Mouse (Mus musculus) 3134 (cell line): ENCODE measurements around the gene Lrig2.

Experiments used
- DNase-seq: peaks from one replicate; pipeline ENCODE4 v3.0.0-alpha.2; 2011; ENCODE audit warnings: low spot score; ENCODE audit not compliant: insufficient read length; ENCODE audit errors: extremely low read depth

Lrig2 gene

DNA sequence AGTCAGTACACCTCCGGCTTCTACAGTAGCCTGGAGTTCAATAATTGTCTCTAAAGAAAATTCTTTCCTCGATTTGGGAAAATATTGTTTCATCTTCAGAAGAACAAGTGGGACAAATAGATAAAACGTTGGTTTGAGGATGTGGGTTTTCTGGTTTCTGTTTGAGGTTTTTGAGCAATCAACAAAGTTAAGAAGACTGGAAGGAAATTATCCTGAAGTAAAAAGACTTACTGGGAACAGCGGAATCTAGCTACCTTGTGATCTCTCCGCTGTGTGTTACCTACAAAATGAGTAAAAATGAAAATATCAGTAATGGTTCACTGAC, 668 bp upstream of the Lrig2 start:
- no peak for DNase-seq

GRCm38 (mm10) chr3:104510771-104511429, 818 bp downstream of the Lrig2 start:
- no peak for DNase-seq

DNA sequence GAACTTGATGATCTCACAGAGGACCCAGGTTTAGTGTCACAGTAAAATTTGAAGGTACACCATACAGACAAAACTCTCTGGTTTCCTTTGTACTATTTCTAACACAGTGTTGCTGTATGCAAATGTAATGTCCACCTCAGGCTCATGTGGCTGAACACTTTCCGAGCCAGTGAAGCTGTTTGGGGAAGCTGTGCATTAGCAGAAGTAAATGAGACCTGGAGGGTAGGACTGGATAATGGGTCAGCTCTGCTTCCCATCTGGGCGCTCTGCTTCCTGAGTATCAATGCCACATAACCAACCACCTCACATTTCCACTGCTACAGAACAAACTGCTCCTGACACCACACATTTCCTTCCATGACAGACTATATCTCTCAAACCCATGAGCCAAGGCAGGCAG, 10.1 kb downstream of the Lrig2 start:
- no peak for DNase-seq

- no peak for DNase-seq
Measured at GRCm38 (mm10) chr3:104500881-104501280, 10.8 kb downstream of the Lrig2 start.

GRCm38 (mm10) chr3:104496176-104496575, 15.5 kb downstream of the Lrig2 start:
- DNase-seq = no peak

DNA sequence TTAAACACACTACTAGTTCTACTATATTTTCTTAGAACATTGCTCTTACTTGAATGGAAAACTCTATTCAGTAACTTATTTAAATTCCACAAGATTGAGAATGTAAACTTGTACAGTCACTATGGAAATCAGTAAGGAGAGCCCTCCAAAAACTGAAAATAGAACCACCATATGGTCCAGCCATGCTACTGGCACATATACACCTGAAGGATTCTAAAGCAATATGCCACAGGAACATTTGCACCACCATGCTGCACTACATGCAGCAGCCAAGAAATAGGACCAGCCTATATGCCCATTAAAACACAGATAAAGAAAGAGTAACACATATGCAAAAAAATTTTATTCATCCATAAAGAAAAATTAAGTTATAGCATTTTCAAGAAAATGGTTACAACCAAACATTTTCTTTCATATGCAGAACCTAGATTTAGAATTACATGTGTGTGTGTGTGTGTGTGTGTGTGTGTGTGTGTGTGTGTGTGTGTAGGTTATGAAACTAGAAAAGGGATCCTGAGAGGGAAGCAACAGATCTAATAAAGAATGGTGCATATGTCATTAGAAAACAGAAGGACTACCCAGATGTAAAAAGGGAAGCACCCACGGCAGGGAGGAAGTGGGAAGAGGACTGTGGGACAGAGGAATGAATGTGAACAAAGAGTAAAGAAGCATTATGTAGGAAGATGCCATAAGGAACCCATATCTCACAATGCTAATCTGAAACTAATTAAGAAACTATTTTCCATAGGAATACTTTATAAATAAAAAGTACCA, 30.6 kb downstream of the Lrig2 start:
- DNase-seq = no peak

- no peak for DNase-seq
Measured at GRCm38 (mm10) chr3:104478056-104478455, 33.7 kb downstream of the Lrig2 start.

DNA sequence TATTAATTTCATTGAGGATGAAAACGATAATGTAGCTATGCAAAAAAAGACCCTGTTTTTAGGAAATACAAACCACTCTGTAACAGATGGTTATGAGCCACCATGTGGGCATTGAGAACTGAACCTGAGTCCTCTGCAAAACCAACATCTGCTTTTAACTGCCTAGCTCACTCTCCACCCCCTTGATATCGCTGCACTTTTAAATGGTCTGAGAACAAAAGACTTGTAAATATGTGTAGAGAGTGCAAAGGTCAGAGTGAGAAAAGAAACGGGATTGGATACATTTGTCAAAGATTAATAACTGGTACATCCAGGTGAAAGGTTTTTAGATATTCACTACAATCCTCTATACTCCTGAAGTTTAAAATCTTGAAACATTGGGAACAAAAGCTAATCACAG, 42.3 kb downstream of the Lrig2 start:
- DNase-seq = no peak

DNA sequence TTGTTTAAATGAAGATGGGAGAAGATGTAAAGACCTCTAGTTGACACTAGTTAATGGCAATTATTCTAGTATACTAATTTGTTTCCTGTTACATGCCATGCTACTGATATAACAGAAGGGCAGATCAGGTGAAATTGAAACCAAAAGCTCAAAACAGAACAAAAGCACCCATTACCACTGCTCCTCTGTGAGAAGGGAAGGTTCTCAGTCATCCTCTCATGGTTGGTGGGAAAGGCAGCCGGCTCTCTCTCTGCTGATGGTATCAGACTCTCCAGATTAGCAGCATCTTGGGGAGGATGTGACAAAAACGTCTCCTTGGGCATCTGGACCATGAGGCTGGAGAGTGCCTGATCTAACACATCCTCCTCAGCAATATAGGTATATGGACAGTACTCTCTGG, 50.5 kb downstream of the Lrig2 start:
- DNase-seq = no peak

- no peak for DNase-seq
Measured at GRCm38 (mm10) chr3:104458588-104458987, 53.1 kb downstream of the Lrig2 start.

GRCm38 (mm10) chr3:104455506-104456275, 56.0 kb downstream of the Lrig2 start:
- no peak for DNase-seq

- no peak for DNase-seq
Measured at GRCm38 (mm10) chr3:104447240-104447639, 64.5 kb downstream of the Lrig2 start.

- DNase-seq = no peak
Measured at GRCm38 (mm10) chr3:104446689-104447088, 65.0 kb downstream of the Lrig2 start.

DNA sequence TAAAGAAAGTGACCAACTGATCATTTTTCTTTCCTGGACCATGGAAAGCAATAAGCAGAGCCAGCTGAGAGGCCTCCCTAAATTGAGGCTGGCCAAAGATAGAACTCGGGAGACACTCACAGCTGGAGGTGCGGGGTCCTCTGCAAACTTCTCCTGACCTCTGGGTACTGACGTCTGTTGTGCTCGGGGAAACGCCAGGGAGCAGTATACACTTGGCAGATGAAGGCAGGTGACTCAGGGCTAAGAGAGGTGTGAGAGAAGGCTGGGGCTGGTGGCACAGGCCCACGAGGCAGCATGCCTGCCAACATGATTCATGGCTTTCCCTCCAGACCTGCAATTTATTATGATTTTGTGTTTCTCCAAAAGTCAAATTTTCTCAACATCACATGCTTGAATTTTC, 66.1 kb downstream of the Lrig2 start:
- peak; percentile 72 for DNase-seq

- no peak for DNase-seq
Measured at GRCm38 (mm10) chr3:104444946-104445460, 66.7 kb downstream of the Lrig2 start.

DNA sequence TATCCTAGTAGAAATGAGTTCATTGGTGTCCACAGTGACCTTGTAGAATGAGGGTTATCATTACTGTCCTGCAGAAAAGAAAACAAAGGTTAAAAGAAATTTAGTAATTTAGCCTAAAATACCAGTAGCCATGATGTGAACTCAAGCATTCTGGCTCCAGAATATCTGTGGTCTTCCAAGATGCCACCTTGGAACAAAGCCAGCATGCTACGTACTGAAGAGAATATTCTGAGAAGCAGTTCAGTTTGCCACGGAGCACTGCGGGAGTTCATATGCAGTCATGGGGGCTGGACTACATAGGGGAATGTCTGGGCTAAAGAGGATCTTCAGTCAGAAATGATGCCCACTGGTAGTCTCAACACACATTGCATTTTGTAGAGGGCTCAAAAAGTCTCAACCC, 67.6 kb downstream of the Lrig2 start:
- no peak for DNase-seq

DNA sequence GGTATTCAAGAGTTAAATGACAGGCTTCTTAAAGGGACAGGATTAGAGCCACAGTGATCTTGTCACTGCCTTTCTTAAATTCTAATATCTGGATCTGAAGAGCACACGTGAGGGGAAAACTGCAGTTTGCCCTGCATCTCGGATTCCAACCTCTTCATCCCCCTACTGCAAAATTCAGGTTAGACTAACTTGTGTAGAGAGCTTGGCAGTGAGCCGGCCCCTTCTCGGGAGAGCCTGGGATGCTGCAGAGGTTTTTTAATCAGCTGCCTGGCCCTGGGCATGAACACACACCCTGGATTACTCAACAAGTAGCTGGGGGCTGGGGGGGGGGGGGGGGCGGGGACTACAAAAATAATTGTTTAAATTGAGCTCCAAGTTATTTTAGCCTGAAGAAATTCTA, 69.4 kb downstream of the Lrig2 start:
- DNase-seq = no peak

DNA sequence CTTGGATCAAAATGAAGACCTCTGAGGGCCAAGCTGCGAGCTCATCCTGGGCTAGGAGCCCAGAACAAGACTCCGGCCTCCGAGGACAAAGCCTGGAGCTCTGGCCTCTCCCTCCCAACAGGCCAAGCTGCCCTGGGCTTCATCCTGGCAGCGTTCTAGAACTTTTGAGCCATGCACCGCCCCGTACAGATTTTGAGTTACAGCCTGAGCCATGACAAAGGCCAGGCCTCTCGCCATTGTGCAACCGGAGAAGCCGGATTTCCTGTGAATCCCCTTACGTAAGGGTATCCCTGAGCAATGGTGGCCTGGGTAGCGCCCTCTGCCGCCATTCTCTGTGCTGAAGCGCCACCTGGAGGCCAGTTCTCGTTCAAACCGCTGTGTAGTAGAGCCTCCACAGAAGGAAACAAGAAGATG, 69.8 kb downstream of the Lrig2 start:
- DNase-seq = peak; percentile 84

DNA sequence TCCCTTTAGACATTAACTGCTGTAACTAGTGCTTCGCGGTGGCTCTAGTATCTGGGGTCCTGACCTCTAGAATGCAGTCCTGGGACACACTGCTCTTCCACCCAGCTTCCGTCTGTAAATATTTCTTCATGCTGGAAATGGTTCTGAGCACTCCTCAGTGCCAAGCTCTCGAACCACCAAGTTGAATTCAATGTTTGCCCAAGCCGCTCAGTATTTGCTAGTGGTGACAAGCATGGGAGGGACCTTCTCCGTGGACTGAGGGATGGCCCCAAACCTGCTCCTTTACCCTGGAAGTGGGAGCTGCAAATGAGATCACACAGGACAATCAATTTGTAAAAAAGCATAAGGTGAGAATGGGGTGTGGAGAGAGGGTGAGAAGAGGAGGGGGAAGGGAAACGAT, 70.3 kb downstream of the Lrig2 start:
- DNase-seq = no peak

- DNase-seq = no peak
Measured at GRCm38 (mm10) chr3:104438777-104439176, 72.9 kb downstream of the Lrig2 start.

GRCm38 (mm10) chr3:104437576-104437975, 74.1 kb downstream of the Lrig2 start:
- no peak for DNase-seq

GRCm38 (mm10) chr3:104435947-104436346, 75.8 kb downstream of the Lrig2 start:
- no peak for DNase-seq
